Mouse (Mus musculus) lung, adult 2 months (tissue): ENCODE measurements around the gene Pde4d.

Experiments used
- CTCF ChIP-seq: fragments of 200-500 bp; IDR thresholded peaks from 2 replicates; pipeline ENCODE4 v1.5.1; 2011; ENCODE audit warnings: mild to moderate bottlenecking, low read length, control low read depth; ENCODE audit not compliant: insufficient read depth
- POLR2A ChIP-seq: fragments of 200-500 bp; IDR thresholded peaks from 2 replicates; pipeline ENCODE4 v1.6.1; 2011; ENCODE audit warnings: low read depth, mild to moderate bottlenecking, control low read depth, low read length, borderline replicate concordance; ENCODE audit errors: extremely low read depth

DNA sequence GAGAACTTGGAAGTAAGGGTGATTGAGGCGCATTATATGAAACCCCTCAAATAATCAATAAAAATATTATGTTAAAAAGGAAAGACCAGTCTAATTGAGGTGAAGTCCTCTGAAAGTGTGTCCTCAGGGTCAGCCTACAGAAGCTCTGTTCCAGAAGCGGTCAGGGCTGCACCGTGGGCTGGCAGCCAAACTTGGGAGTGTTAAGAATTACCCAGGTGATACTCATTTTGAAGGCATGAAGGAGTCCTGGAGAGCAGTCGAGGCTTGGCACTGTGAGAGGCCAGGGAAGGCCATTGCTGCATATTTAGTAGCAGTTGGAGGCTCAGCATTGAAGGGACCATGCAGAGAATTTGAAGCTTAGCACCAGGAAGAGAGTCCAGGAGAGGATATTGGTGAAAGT, 471.4 kb downstream of the Pde4d start:
- TF ChIP-seq CTCF, result no peak
- TF ChIP-seq POLR2A, result no peak
